Mouse (Mus musculus) hematopoietic stem cell, adult 5-6 weeks (primary cell): Measurements from ENCODE around the gene Cfap43. TPM values are rescaled to one million over a fixed set of nuclear protein-coding genes. Genes with fewer than 3 reads are reported as not detected.

Experiments used
- ATAC-seq, 2 experiments: fragments of 125-278 bp in 1 of 2; replicated peaks in 1 of 2; 2 replicates each; pipeline ENCODE4 v1.8.0; 2016 to 2017; ENCODE audit warnings: inconsistent platforms in 2 of 2, mild to moderate bottlenecking in 2 of 2, moderate number of reproducible peaks in 2 of 2, low read depth in 1 of 2, moderate TSS enrichment in 1 of 2; ENCODE audit not compliant: low FRiP score in 2 of 2, poor library complexity in 2 of 2, severe bottlenecking in 2 of 2, insufficient read depth in 1 of 2, low TSS enrichment in 1 of 2
- total RNA-seq: library from RNA; stranded (forward); fragments of 172-1452, 232-1000 nt; gene quantifications from 2 replicates; pipeline ENCODE4 v1.2.3, GENCODE M21; 2017

The Cfap43 gene
- total RNA-seq: 0.10 TPM in 1 of 2 replicates, not detected in the other

DNA sequence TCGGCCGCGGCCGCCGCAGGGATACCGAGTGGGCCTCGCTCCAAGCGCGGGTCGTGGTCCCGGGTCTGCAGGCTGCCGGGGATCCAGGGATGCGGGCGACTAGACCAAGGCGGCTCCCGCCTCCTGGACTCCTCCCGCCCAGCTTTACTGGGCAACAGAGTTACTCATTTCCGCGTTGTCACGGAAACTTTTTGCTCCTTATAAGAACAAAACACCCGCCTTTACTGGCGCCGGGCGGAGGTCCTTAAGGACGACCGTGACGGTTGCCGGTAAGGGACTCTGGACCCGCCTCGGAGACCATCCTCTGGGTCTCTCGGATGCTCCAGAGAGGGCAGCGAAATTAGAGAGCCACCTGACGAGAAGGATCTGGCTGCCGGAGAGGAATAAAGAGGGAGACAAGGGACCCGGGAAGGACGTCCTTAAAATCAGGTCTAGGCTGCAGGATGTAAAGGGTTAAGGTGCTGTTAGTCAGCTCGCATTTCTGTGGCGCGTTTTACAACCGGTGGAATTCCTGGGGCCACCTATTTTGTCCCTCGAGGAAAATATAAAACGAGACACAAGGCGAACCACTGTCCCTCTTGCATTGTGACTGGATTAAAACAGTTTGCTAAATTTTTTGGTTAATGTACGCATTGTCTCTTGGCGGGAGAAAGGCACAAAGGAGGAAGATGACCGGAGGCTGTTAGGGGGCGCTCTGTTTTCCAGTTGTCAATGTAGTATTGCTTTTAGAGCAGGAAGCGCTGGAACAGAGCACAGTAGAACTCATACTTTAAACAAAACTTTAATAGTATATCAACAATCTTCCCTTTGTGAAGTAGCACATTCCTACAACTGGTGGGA lies at the start of gene Cfap43, which contains the start of gene Itprip:
Gene Cfap43 (minus strand): TSS at position 162 of the 840 bp plus-strand sequence.
Gene Itprip (minus strand): TSS at position 174 of the 840 bp plus-strand sequence.
- ATAC-seq: peak; percentile 69 to 71

DNA sequence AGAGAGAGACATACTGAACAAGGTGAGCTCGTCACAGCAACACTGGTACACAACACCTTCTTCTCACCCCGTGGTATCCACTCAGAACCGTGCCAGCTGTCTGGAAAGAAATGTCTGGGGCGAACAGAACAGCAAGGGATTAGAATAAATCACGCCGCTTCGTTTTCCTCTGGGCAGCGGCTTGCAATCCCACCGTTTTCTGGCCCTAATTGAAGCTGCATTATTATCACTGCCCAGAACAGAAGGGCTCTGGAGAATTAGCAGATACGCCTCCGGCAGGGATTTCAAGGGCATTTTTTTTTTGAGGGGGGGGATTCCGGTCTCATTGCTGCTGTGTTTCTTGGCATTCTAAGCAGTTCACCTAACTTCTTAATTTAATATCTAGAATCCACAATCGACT lies 39.1 kb upstream of the Cfap43 start:
- no peak for ATAC-seq

DNA sequence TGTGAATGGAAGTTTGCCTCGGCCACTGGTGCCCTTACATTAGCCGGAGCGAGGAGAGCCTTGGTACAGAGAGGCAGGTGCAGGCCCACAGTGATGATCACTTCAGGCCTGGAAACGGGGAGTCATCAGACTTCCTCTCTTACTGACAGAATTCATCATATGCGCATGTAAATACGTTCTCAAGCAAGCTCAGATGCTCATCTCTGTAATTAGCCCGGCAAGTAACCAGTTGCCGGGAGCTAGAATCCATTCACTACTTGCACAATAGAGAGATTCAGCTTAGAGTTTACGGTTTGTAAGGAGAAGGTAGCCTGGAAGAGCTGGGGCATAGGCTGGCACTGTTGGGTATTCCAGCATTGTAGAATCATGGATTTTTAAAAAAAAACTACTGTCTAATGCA lies 34.1 kb upstream of the Cfap43 start:
- ATAC-seq: no peak

DNA sequence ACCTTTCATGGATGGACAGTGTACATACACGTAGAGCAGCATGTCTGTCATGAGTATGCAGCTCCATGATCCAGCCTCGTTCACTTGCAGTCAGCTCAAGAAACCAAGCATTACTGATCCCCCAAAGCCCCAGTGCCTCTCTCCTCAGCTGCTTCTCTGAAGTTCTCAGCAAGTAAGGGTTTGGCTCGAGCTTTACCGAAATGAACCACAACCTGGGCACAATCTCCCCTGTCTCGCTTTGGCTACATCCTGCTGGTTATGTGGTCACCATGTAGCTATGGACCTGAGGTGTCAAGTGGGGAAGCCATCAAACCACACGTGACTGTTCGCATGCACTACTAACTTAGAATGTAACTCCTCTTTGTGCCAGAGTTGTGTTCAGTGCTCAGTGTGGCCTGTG lies 31.9 kb upstream of the Cfap43 start:
- 0 out of 4 replicates have a peak, but pooled peaks of 1 of the 2 experiments have one; percentile 29 for ATAC-seq

DNA sequence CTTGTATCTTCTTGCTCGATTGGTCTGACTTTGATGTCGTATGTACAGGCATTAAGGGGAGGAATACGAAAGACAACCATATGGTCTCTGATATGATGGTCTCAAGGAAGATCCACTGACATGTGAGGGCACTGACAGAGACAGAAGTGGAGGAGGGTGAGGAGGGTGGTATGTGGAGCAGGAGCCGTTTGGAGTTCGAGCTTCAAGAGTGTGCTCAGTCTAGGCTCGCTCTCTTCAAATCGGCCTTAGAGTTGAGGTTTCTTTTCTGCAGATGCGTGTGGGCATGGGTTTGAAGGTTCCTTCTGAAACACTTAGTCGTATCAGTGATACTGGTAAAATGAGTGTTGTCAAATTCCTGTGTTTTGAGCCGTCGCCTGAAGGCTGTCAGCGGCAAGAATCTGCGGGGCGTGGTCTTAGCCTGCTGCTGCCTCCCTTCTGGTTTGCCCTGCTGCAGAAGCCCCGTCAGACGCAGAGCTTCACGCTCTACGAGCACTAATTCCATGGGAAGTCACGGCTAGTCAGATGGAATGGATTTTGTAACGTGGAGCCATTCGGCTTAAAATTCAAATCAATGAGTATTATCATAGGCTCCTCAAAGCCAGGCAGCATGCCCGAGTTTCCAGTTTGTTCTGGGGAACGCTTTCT lies 27.9 kb upstream of the Cfap43 start:
- ATAC-seq: no peak

DNA sequence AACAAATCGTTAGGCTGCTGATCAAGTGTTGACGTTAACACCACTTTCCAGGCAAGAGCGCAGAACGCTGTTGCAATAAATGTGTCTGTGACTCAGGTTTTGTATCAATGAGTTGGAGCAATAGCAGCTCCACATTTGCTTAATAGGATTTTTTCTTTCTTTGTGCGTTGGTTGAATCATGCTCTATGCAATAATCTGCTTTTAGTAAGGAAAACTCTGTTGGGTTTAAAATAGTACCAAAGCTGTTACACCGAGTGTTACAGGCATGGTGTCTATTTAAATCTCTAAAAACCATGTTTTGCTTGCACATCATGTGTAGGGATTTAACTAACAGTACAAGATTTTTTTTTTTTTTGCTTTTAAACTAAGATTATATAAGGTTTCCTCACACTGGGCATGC lies 20.3 kb upstream of the Cfap43 start:
- no peak for ATAC-seq

DNA sequence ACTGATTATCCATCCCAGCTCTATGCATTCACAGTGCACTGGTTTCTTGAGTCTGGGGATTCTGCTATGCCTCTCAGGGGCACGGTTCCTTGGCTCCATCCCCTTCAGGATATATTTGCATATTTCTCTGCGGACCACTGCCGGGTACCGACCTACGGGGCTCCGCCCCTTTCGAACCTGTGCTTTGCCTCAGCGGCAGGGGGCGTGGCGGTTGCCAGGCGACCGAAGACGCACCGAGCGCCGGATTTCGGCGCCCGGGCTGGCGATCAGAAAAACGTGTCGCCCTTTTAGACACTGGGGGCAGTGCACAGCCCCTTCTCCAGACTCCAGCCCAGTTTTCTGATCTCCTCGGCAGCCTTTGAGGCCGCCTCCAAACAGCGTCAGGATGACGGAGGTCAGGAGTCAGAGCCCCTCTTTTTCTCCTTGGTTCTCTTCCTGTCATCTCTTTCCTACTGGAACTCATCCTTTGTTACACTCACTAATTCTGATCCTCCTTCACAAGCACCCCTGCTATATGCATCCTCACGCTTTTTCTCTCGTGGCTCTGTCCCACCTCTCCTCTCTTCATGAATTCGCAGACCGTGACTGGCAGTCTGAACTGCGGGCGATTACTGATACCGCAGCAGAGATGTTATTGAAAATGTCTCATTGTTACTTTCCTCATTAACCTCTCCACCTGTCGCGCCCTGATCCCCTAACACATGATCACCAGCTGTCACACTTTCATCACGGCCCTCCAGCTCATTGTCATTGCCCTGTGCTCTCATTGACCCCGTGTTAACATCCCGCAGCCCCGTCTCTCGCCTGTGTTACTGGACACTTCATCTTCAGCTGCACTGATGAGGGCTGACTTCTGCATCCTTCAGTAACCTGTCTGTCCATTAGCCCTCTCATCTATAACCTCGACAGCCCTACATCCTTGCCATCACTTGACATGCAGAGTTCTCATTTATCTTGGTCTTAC lies 18.6 kb upstream of the Cfap43 start, which contains the start of gene Cfap58:
Gene Cfap58 (plus strand): TSS at position 233 of the 964 bp plus-strand sequence.
- peak; percentile 92 to 93 for ATAC-seq

DNA sequence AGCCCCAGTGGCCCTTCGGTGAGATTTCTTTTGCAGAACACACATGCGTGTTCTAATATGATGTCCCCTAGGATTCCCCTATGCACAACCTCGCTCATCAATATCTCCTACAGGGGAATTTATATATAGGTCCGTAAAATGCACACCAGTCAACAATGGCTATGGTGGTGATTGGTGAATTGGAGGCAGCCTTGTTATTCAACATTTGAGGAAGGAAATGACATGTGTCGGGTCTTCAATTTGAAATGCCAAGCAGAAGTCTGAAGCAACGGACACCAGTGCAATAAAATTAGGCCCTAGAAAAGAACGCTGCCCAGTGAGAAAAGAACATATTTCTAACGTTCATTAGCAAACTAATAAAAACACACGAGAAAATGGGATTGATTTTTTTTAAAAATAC lies 17.9 kb upstream of the Cfap43 start:
- ATAC-seq: peak; percentile 7 to 25; a peak in 1 of 4 replicates

DNA sequence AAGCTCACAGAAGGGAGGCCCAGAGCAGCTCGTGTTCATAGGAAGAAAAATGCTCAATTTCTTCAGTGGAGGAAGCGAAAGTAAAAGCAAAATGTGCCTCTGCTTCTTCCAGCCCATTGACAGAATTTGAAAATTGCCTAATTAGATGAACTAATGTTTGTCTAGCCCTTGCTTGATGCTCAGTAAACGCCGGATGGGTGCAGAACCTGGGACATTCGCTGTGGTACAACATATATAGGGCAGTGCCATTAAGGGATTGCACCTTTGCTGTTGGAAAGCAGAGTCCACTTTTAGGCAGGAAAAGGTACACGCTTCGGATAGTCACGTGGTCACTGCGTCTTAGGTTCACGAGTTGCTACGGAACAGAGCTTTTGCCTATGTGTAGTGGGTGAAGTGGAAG lies 17.4 kb upstream of the Cfap43 start:
- no peak for ATAC-seq

DNA sequence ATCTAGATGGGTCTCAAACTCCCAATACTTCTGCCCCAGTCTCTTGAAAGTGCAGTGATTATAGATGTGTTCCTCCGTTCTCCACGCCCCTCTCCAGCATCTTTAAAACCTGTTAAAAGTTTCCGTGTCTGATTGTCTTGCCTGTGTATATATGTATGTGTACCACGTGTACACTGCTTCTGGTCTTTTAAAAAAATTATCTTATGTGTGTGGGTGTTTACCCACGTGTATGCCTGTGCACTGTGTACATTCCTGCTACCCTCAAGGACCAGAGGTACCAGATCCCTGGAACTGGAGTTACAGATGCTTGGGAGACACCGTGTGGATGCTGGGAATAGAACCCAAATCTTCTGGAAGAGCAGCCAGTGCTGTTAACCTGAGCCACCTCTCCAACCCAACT lies 16.4 kb upstream of the Cfap43 start:
- ATAC-seq: no peak

DNA sequence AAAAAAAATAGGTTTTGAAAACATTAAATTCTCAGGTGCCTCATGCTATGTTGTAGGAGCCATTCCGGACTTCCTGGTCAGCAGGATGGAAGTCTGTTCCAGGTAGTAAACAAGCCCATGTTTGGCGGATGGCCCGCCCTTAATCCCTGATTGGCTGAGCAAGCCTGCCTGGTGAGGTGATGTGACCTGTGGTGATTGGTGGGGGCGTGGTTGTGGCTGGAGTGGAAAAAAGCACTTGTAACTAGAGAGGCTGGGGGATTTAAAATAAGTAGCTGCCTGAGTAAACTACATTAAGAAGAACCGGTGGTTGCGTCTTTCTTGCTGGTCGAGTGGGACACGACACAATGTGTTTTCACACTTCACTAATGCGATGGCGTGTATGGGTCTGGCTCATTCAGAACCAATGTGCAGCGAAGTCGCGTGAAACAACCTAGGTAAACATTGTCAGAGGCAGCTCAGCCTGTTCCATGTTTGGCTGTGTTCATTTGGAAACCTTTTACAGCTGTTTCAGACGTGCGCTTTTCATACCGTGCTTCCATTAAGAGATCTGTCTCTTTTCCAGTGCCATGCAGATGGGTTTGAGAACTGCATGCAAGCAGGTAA lies 15.7 kb upstream of the Cfap43 start:
- ATAC-seq: no peak

DNA sequence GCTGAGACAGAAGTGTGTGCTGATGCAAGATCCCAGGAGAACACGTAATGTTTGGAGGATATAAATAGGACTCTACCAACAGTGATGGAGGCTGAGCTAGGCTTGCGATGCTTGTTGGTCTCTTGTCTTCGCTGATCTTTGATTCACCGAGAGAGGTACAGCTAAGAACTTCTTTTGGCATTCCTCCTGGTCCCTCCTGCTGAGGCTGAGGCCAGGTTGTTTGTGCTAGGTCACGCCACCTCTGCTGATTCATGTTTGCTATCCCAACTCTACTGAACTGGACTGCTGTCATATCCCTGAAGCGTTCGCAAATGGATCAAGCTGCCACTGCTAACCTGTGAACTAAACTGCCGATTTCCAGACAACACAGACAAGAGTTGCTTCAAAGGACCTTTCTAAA lies 15.1 kb upstream of the Cfap43 start:
- ATAC-seq: no peak

DNA sequence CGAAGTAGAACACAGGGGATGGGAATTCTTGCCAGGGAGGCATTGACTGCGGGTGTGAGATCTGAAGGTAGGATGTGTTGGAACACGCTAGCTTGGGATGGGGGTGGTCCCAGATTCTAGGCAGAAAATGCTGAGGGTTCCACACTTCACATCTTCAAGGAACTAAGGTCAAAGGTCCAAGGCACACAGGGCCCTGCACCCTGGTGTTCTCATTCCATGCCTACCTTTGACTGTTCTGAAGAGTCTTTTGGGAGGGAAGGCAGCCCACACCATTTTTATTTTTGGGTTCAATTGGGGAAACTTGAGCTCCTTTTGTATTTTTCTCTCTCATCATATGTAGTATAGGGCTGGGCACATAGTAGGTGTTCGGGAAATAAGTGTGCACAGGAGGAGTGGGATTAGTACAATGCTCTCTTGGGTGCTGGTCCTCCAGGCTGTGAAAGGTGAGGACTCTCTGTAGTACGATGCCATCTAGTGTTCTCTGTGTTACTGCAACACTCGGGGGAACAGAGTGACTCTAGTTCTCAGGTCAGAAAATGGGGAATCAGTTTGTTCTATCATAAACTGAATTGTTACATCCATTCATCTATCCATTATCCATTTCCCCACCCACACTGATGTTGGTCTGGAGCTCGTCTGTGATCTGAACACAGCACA lies 13.0 kb upstream of the Cfap43 start:
- ATAC-seq: peak; percentile 88 to 90

DNA sequence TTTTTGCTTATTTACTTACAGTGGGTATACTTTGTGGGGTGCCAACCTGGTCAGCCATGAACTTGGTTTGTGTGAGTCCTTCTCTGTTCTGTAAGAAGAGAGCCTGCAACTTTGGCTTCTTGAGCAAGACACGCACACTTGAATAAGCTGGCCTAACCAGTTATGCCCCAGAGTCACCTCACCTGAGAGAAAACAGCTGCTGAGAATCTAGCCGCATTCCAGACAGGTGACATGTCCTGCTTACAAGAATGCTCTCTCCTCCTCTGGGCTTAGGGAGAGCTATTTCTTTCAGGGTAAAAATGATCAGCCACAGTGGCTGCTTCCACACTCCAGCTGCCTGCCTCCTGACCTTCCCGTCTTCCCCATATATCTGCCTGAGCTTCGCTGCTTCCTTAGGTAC lies 10.0 kb upstream of the Cfap43 start:
- no peak for ATAC-seq

DNA sequence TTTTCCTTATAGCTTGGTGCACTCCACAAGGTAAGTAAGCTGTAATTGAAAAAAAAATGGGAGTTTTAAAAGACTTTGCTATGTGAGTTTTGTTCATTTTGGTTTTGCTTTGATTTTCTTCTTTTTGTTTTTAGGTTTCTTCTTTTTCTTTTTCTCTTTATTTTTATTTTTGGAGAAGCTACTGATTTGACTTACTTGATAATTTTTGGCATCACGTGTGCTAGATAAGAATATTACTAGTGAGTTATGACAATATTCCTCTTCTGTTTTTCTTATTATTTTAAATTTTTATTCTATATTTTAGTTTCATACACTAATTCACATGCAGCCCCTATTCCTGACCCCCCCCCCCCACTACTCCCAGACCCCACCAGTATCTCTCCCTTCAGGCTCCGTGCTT lies 7.9 kb upstream of the Cfap43 start:
- ATAC-seq: no peak

DNA sequence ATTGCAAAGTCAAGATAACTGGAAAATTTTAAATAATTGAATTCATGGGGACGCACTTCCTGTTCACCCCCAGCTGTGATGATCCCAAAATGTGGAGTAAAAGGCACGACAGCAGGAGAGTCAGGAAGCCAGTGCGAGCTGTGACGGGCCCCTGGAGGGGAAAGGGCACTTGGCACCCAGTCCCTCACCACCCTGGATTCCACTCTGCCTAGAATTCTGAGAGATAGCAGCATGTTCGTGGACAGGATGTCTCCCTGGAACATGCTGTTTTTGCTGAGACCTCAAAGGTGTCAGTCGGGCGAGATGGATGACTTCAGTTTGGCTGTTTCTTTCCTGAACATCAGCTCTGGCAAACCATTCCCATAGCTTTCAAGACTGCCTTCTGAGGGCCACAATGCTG lies 6.7 kb upstream of the Cfap43 start:
- no peak for ATAC-seq

DNA sequence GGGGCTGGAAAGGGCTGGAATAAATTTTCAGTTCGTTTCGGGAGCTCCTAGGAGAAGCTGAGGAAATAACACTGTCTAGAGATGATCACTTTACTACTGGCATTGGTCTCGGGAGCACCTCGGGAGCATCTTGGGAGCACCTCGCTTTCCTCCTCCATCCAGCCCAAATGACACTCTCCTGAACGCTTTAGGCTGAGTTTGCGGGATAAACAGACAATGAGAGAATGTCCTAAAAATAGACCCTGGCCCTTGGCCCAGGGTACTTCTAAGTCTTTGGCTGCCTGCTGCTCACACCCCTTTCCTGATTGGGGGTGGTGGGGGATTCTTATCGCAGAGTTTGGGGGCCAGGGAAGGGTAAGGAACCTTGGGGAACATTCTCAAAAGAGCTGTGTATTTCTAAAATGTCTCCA lies 884 bp upstream of the Cfap43 start:
- ATAC-seq: no peak
